Mouse (Mus musculus): Measurements from ENCODE around the gene Hoxd11. TPM values are rescaled to one million over a fixed set of nuclear protein-coding genes. Genes with fewer than 3 reads are reported as not detected.

The Hoxd11 gene
- total RNA-seq (2022), result not detected

- no peak for DNase-seq
Observed at GRCm38 (mm10) chr2:74678891-74679595, at the start of gene Hoxd11. Gene Hoxd11 (plus strand): TSS chr2:74679557.

GRCm38 (mm10) chr2:74635412-74635811 is 43.9 kb upstream of the Hoxd11 start:
- DNase-seq, result no peak

GRCm38 (mm10) chr2:74642431-74642830 is 36.9 kb upstream of the Hoxd11 start:
- DNase-seq, result no peak

- no peak for DNase-seq
Observed at GRCm38 (mm10) chr2:74645631-74646030, 33.7 kb upstream of the Hoxd11 start.

- DNase-seq, result no peak
Observed at GRCm38 (mm10) chr2:74647082-74647864, 32.1 kb upstream of the Hoxd11 start.

- no peak for DNase-seq
Observed at GRCm38 (mm10) chr2:74652996-74653340, 26.4 kb upstream of the Hoxd11 start.

- DNase-seq, result no peak
Observed at GRCm38 (mm10) chr2:74653781-74654535, 25.4 kb upstream of the Hoxd11 start.

GRCm38 (mm10) chr2:74654743-74655419 is 24.5 kb upstream of the Hoxd11 start:
- no peak for DNase-seq

- DNase-seq, result no peak
Observed at GRCm38 (mm10) chr2:74655420-74655781, 24.0 kb upstream of the Hoxd11 start.

GRCm38 (mm10) chr2:74655821-74656631 is 23.3 kb upstream of the Hoxd11 start:
- no peak for DNase-seq

- DNase-seq, result no peak
Observed at GRCm38 (mm10) chr2:74656632-74657021, 22.7 kb upstream of the Hoxd11 start.

- DNase-seq, result no peak
Observed at GRCm38 (mm10) chr2:74657251-74658023, 21.9 kb upstream of the Hoxd11 start.

GRCm38 (mm10) chr2:74658024-74658666 is 21.2 kb upstream of the Hoxd11 start:
- no peak for DNase-seq

GRCm38 (mm10) chr2:74658667-74659371 is 20.5 kb upstream of the Hoxd11 start:
- no peak for DNase-seq

- DNase-seq, result no peak
Observed at GRCm38 (mm10) chr2:74659507-74660005, 19.8 kb upstream of the Hoxd11 start, which contains the start of gene Evx2. Gene Evx2 (minus strand): TSS chr2:74659557.

GRCm38 (mm10) chr2:74660421-74661375 is 18.7 kb upstream of the Hoxd11 start:
- no peak for DNase-seq

- DNase-seq, result no peak
Observed at GRCm38 (mm10) chr2:74661685-74662084, 17.7 kb upstream of the Hoxd11 start.

- DNase-seq, result no peak
Observed at GRCm38 (mm10) chr2:74663291-74663925, 15.9 kb upstream of the Hoxd11 start.
